Mouse (Mus musculus) neural tube, embryonic 11.5 days (tissue): ENCODE results near the gene Neurod2. TPM values are rescaled to one million over a fixed set of nuclear protein-coding genes. Genes with fewer than 3 reads are reported as not detected.

ENCODE experiments used
- ATAC-seq: fragments of 200-750 bp; cut with Nextera tagmentation; 2 replicates; pipeline ENCODE4 v1.8.0; 2017; ENCODE audit warnings: moderate number of reproducible peaks, mild to moderate bottlenecking, moderate TSS enrichment, moderate library complexity; ENCODE audit not compliant: insufficient read depth, low FRiP score, low TSS enrichment
- DNase-seq: peaks from one replicate; pipeline ENCODE4 v3.0.0-alpha.2; 2015; ENCODE audit warnings: low spot score
- H3K27ac ChIP-seq: fragments of 300-500 bp; sonication (generic); 2 replicates; pipeline ENCODE4 v1.5.1; 2014; ENCODE audit warnings: low read depth, mild to moderate bottlenecking, low read length
- H3K27me3 ChIP-seq: fragments of 300-500 bp; sonication (generic); 2 replicates; pipeline ENCODE4 v1.6.1; 2014; ENCODE audit warnings: mild to moderate bottlenecking, low read length, mixed read lengths; ENCODE audit not compliant: control insufficient read depth, insufficient read depth
- H3K36me3 ChIP-seq: fragments of 300-500 bp; sonication (generic); 2 replicates; pipeline ENCODE4 v1.6.1; 2014; ENCODE audit warnings: mild to moderate bottlenecking, low read length, moderate library complexity, mixed read lengths; ENCODE audit not compliant: control insufficient read depth, insufficient read depth
- H3K4me1 ChIP-seq: fragments of 300-500 bp; sonication (generic); 2 replicates; pipeline ENCODE4 v1.6.1; 2014; ENCODE audit warnings: low read length, mixed read lengths; ENCODE audit not compliant: control insufficient read depth, insufficient read depth
- H3K4me2 ChIP-seq: fragments of 300-500 bp; sonication (generic); 2 replicates; pipeline ENCODE4 v1.6.1; 2014; ENCODE audit warnings: low read depth, mild to moderate bottlenecking, moderate library complexity
- H3K4me3 ChIP-seq: fragments of 300-500 bp; sonication (generic); 2 replicates; pipeline ENCODE4 v1.5.1; 2014; ENCODE audit warnings: low read depth, low read length
- H3K9ac ChIP-seq: fragments of 300-500 bp; sonication (generic); 2 replicates; pipeline ENCODE4 v1.6.1; 2014; ENCODE audit warnings: mild to moderate bottlenecking, low read length
- H3K9me3 ChIP-seq: fragments of 300-500 bp; sonication (generic); 2 replicates; pipeline ENCODE4 v1.6.1; 2016; ENCODE audit warnings: low read length; ENCODE audit not compliant: control insufficient read depth
- WGBS: fragments of 180-500 bp; shearing (Covaris S2); extraction: QIAGEN DNeasy Blood & Tissue Kit; methylation state at CpG from one replicate; pipeline ENCODE4 v1.1.7; 2014; 5-methylcytosine and 5-hydroxymethylcytosine counted together
- polyA plus RNA-seq: library from polyadenylated mRNA; unstranded; fragments of >200 nt; fragmentation: Nextera tagmentation; extraction: Ambion mirVana; gene quantifications from 2 replicates; pipeline ENCODE4 v1.2.1, GENCODE M21; 2014

Neurod2 gene
- polyA plus RNA-seq, 1 experiment from 2014 or later = 1.2 TPM

GRCm38 (mm10) chr11:98339071-98339501, 9.6 kb upstream of the Neurod2 start:
- WGBS = 0% methylated on average over 18 of the region's 19 CpGs

GRCm38 (mm10) chr11:98338507-98338961, 9.1 kb upstream of the Neurod2 start:
- no peak for DNase-seq
- peak overlapping the region; percentile 29; the same call in 1 of the 2 replicates for H3K9ac ChIP-seq
- peaks cover 92% of the 10 kb centered on the region for H3K27me3 ChIP-seq
- peak overlapping the region; percentile 44 for H3K4me3 ChIP-seq
- no peak overlapping the region for H3K27ac ChIP-seq
- no peaks in the 10 kb centered on the region for H3K36me3 ChIP-seq
- peaks cover 13% of the 10 kb centered on the region for H3K4me1 ChIP-seq
- under 1% methylated on average over 52 of the region's 57 CpGs for WGBS
- no peaks in the 10 kb centered on the region for H3K9me3 ChIP-seq
- peak overlapping the region; percentile 73 for H3K4me2 ChIP-seq
- ATAC-seq = no peak

More at GRCm38 (mm10) chr11:98339071-98339501, 9.6 kb upstream of the Neurod2 start:
- peaks cover 89% of the 10 kb centered on the region for H3K27me3 ChIP-seq
- peak overlapping the region; percentile 44 for H3K4me3 ChIP-seq
- peak overlapping the region; percentile 73 for H3K4me2 ChIP-seq
- DNase-seq (no peak), ATAC-seq (no peak)
- H3K4me1 ChIP-seq = peaks cover 13% of the 10 kb centered on the region
- no peak overlapping the region for H3K27ac ChIP-seq
- no peaks in the 10 kb centered on the region for H3K9me3 ChIP-seq
- H3K36me3 ChIP-seq = no peaks in the 10 kb centered on the region
- H3K9ac ChIP-seq = peak overlapping the region; percentile 29; the same call in 1 of the 2 replicates

- no peak overlapping the region for H3K4me3 ChIP-seq
- H3K27me3 ChIP-seq = peaks cover 93% of the 10 kb centered on the region
- H3K27ac ChIP-seq = no peak overlapping the region
- H3K4me2 ChIP-seq = no peak overlapping the region
- DNase-seq (no peak), ATAC-seq (no peak)
- H3K9ac ChIP-seq = no peak overlapping the region
- no peaks in the 10 kb centered on the region for H3K36me3 ChIP-seq
- 19% methylated on average over 13 of the region's 13 CpGs for WGBS
- H3K9me3 ChIP-seq = no peaks in the 10 kb centered on the region
- peaks cover 11% of the 10 kb centered on the region for H3K4me1 ChIP-seq
These were observed 7.0 kb upstream of the Neurod2 start for GRCm38 (mm10) chr11:98336245-98337107.

- WGBS = 4% methylated on average over 8 of the region's 9 CpGs
- Histone ChIP-seq H3K27ac (no peak overlapping the region), H3K4me1 (peaks cover 11% of the 10 kb centered on the region), H3K27me3 (peaks cover 95% of the 10 kb centered on the region), H3K4me2 (no peak overlapping the region), H3K9ac (no peak overlapping the region), H3K4me3 (no peak overlapping the region), H3K9me3 (no peaks in the 10 kb centered on the region), H3K36me3 (no peaks in the 10 kb centered on the region)
- DNase-seq = no peak
- no peak for ATAC-seq
These were observed 5.8 kb upstream of the Neurod2 start for GRCm38 (mm10) chr11:98335250-98335649.

- DNase-seq (no peak), ATAC-seq (no peak)
- Histone ChIP-seq H3K36me3 (no peaks in the 10 kb centered on the region), H3K27me3 (peaks cover 95% of the 10 kb centered on the region), H3K4me3 (no peak overlapping the region), H3K4me2 (peak overlapping the region; percentile 31), H3K9ac (no peak overlapping the region), H3K9me3 (no peaks in the 10 kb centered on the region), H3K27ac (no peak overlapping the region), H3K4me1 (peaks cover 9% of the 10 kb centered on the region)
- WGBS = 3% methylated on average over 36 of the region's 41 CpGs
These were observed 4.7 kb upstream of the Neurod2 start for GRCm38 (mm10) chr11:98333981-98334741.

DNA sequence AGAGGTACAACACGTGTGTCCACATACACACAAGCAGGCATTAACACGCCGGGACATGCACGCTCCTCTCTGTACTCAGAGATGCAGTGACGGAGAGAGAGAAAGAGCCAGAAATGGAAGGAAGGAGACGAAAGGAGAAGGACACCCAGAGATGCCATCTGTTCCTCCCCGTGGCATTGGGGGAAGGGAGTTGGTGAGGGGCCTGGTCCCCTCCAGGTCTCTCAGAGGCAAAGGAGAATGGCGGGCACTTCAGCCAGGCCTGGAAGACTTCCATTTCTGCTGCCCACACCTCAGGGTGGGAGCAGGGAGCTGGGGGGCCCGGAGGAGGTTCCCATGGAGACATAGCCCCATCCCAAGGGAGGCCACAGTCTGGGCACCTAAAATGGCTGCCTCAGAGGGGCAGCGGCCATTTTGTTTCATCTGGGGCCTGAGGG, 3.8 kb upstream of the Neurod2 start:
- no peaks in the 10 kb centered on the region for H3K36me3 ChIP-seq
- H3K27me3 ChIP-seq = peaks cover 95% of the 10 kb centered on the region
- no peaks in the 10 kb centered on the region for H3K9me3 ChIP-seq
- WGBS = 73% methylated on average over 10 of the region's 10 CpGs
- ATAC-seq (no peak), DNase-seq (no peak)
- H3K4me2 ChIP-seq = no peak overlapping the region
- H3K9ac ChIP-seq = no peak overlapping the region
- H3K27ac ChIP-seq = no peak overlapping the region
- no peak overlapping the region for H3K4me3 ChIP-seq
- peaks cover 2% of the 10 kb centered on the region; the same call in 1 of the 2 replicates for H3K4me1 ChIP-seq

DNA sequence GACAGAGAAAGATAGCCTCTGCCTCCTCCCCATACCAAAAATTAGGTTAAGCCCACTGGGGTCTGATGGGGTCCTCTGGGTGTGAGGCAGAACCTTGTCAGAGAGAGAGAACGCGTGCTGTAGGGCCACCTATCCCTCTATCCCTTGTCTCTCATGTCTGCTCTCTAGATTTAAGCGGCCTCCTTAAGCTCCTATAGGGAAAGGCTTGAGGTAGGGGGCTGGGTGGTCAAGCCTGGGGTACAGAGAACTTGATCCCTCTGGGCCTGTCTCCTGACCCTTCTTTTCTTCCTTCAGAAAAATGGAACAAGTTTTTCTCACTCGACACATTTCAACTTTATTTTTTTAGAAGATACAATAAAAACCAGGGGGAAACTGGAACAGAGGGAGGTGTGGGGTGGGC, 3.4 kb upstream of the Neurod2 start:
- no peak for DNase-seq

DNA sequence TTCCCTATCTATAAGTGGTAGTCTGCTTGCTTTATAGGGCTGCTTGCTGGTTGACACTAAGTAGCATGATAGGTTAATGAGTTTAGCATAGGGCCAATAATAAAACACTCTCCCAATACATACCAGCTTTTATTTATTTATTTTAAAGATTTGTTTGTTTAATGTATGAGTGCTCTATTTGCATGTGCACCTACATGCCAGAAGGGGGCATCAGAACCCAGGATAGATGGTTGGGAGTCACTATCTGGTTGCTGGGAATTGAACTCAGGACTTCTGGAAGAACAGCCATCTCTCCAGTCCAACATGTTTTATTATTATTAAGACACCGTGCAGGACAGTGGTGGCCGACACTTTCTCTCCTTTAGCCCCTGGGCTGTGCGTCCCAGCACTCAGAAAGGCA, 2.7 kb upstream of the Neurod2 start:
- Histone ChIP-seq H3K9me3 (no peaks in the 10 kb centered on the region), H3K27me3 (peaks cover 95% of the 10 kb centered on the region), H3K4me3 (no peak overlapping the region), H3K27ac (no peak overlapping the region), H3K9ac (no peak overlapping the region), H3K4me1 (peaks cover 9% of the 10 kb centered on the region), H3K36me3 (no peaks in the 10 kb centered on the region), H3K4me2 (no peak overlapping the region)
- WGBS = 77% methylated on average over 3 of the region's 3 CpGs
- ATAC-seq = no peak
- DNase-seq = no peak

More for the DNA sequence above, 3.4 kb upstream of the Neurod2 start:
- Histone ChIP-seq H3K4me1 (peaks cover 6% of the 10 kb centered on the region), H3K36me3 (no peaks in the 10 kb centered on the region), H3K9me3 (no peaks in the 10 kb centered on the region), H3K27ac (no peak overlapping the region), H3K27me3 (peaks cover 95% of the 10 kb centered on the region), H3K4me3 (no peak overlapping the region), H3K4me2 (no peak overlapping the region), H3K9ac (no peak overlapping the region)
- 77% methylated on average over 4 of the region's 4 CpGs for WGBS
- ATAC-seq = no peak
